Mouse (Mus musculus) urinary bladder, postnatal 36 days (tissue): ENCODE results near the gene Tshz2.
"Not testable (repeated sequence)": the region's sequence is repeated elsewhere in the genome, so short reads cannot be mapped to it uniquely, and the experiment has no call there.

ENCODE experiments used
- DNase-seq, 2 experiments: peaks; one replicate each; pipeline ENCODE4 v3.0.0; 2022; ENCODE audit warnings: low spot score in 2 of 2, mixed read lengths in 1 of 2

The Tshz2 gene

GRCm38 (mm10) chr2:169632338-169633151 lies at the start of gene Tshz2:
Gene Tshz2 (plus strand): TSS chr2:169633013.
- peak; percentile 53 to 69 for DNase-seq

GRCm38 (mm10) chr2:169583476-169583875 lies 49.3 kb upstream of the Tshz2 start:
- no peak for DNase-seq

GRCm38 (mm10) chr2:169584745-169585456 lies 47.9 kb upstream of the Tshz2 start:
- DNase-seq = no peak

- DNase-seq = no peak
Observed at GRCm38 (mm10) chr2:169585631-169586285, 47.1 kb upstream of the Tshz2 start.

- peak in 1 of 2 experiments; percentile 7 for DNase-seq
Observed at GRCm38 (mm10) chr2:169586688-169587087, 46.1 kb upstream of the Tshz2 start.

- DNase-seq = not testable (repeated sequence)
Observed at GRCm38 (mm10) chr2:169587645-169588044, 45.2 kb upstream of the Tshz2 start, which contains the start of gene Gm11011. Gene Gm11011 (minus strand): TSS chr2:169587745.

- DNase-seq = peak in 1 of 2 experiments; percentile 8
Observed at GRCm38 (mm10) chr2:169589697-169590096, 43.1 kb upstream of the Tshz2 start.

GRCm38 (mm10) chr2:169590412-169590811 lies 42.4 kb upstream of the Tshz2 start:
- DNase-seq = no peak

- DNase-seq = no peak
Observed at GRCm38 (mm10) chr2:169593742-169594141, 39.1 kb upstream of the Tshz2 start.

DNA sequence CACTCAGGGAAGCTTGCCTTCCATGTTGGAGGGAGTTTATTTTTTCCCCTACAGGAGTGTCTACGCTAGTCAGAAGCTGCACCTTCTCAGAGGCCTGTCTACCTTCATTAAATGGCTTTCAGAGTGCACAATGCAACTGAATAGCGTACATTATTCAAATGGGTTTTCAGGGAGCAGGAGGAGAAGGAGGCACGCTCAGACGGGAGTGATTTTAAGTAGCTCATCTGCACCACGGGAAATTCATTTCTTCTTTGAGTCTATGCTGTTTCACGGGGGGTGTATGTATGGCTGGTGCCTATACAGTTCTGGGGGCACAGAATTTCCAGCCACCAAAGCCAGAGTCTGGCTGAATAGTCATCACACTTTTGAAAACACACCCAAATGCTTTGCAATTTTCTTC lies 35.5 kb upstream of the Tshz2 start:
- DNase-seq = no peak

GRCm38 (mm10) chr2:169597971-169598370 lies 34.8 kb upstream of the Tshz2 start:
- DNase-seq = no peak

GRCm38 (mm10) chr2:169599591-169599990 lies 33.2 kb upstream of the Tshz2 start:
- no peak for DNase-seq

DNA sequence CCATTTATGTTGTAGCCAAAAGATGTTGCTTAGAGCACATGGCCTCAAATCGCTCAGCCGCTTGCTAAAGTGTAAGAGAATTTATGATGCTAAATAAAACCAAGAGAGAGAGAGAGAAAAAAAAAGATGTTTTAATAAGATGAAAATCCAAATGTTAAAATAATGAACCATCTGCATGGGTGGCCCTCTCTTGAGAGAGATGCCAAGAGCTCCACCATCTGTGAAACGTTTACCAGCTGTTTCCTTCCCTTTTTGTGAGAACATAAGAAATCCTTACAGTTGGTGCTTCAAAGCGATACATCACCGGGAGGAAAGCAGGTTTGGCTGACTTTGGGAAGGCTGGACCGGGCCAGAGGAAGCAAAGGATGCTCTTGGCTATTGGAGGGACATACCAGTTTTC lies 32.6 kb upstream of the Tshz2 start:
- no peak for DNase-seq

- no peak for DNase-seq
Observed at GRCm38 (mm10) chr2:169606901-169607678, 25.7 kb upstream of the Tshz2 start.

DNA sequence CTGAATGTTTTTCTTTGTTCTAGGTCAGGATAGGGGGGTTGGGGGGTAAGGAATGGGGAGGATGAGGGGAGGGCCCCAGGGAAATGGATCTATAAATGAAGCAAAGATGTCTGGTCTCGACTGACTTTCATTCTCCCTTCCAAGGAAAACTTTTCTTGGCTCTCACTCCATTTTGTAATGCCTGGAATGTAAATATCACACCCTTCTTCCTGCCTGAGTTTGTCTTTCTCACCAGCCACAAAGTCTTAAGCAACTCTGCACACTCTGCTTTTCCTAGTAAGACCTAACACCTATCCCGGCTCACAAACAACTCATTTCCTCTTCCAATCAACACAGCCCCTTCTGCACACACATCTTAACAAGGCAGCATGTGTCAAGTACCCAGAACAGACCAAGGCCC lies 25.0 kb upstream of the Tshz2 start:
- DNase-seq = no peak

- DNase-seq = no peak
Observed at GRCm38 (mm10) chr2:169609956-169610355, 22.9 kb upstream of the Tshz2 start.

DNA sequence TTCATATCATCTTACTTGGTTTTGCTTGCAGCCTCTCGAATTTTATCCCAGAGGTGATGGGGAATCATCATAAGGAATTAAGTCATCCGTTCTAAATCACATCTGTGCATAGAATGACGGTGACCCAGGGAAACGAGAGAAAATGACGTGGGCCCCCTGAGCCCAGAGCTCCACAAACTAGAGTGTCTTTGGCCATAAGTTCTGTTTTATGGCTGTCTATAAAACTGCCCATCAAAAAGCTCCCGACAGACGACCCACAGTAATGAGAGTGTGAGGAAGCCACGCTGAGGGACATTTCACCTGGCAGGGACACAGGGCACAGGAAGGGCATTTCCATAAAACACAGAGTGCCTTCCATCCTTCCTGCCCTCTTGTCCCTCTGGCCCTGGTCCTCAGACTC lies 21.9 kb upstream of the Tshz2 start:
- no peak for DNase-seq

DNA sequence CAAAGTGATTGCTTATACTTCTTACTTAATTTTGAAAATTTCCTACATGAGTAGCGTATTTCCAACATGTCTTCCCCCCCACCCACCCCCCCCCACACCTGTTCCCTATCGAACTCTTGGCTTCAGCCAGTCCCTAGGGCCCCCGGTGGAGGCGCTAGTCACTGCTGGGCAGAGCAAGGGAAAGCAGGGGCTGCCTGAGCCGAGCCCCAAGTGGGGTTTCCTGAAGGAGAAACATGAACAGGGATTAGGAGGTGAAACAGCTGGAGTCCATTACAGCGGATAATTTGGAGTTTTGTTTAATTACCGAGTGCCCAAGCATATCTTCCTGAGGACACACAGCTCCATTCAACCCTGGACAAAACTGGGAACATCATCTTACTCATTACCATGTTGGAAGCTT lies 21.3 kb upstream of the Tshz2 start:
- no peak for DNase-seq

DNA sequence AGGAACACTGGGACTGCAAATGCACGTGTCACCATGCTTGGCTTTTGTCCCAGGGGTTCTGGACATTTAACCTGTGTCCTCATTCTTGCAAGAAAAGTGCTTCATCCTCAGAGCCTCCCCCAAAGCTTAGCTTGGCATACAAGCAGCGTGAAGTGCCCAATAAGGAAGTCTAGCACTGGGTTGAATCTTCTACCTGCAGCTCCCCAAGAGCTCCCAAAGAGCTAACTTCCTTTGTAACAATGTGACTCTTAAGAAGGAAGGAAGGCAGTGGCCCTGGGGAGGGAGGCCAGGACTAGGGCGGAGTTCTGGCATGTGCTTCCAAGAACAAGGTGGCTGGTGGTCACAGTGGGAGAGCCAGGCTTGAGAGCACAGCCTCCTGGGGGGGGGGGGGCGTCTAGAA lies 18.1 kb upstream of the Tshz2 start:
- DNase-seq = no peak

- no peak for DNase-seq
Observed at GRCm38 (mm10) chr2:169615998-169616397, 16.8 kb upstream of the Tshz2 start.

- DNase-seq = no peak
Observed at GRCm38 (mm10) chr2:169621201-169621710, 11.6 kb upstream of the Tshz2 start.
